Mouse (Mus musculus) embryonic facial prominence, embryonic 11.5 days (tissue): ENCODE measurements around the gene Fbxo17. TPM values are rescaled to one million over a fixed set of nuclear protein-coding genes. Genes with fewer than 3 reads are reported as not detected.

Experiments used
- ATAC-seq: fragments of 200-750 bp; cut with Nextera tagmentation; replicated peaks from 2 replicates; pipeline ENCODE4 v1.8.0; 2017; ENCODE audit warnings: low read depth; ENCODE audit not compliant: insufficient number of reproducible peaks, low FRiP score, low TSS enrichment
- DNase-seq: peaks from one replicate; pipeline ENCODE4 v3.0.0-alpha.2; 2015; ENCODE audit warnings: low spot score
- H3K27ac ChIP-seq: fragments of 300-500 bp; sonication (generic); replicated peaks from 2 replicates; pipeline ENCODE4 v1.5.1; 2014; ENCODE audit warnings: mild to moderate bottlenecking, low read depth, low read length, control low read depth
- H3K27me3 ChIP-seq: fragments of 300-500 bp; sonication (generic); 2 replicates; pipeline ENCODE4 v1.6.1; 2014; ENCODE audit warnings: mild to moderate bottlenecking, low read length, moderate library complexity, mixed read lengths; ENCODE audit not compliant: control insufficient read depth, insufficient read depth
- H3K36me3 ChIP-seq: fragments of 300-500 bp; sonication (generic); replicated peaks from 2 replicates; pipeline ENCODE4 v1.6.1; 2014; ENCODE audit warnings: low read depth, mild to moderate bottlenecking, low read length, moderate library complexity, mixed read lengths; ENCODE audit not compliant: control insufficient read depth, insufficient read depth
- H3K4me1 ChIP-seq: fragments of 300-500 bp; sonication (generic); 2 replicates; pipeline ENCODE4 v1.6.1; 2014; ENCODE audit warnings: low read length, mixed read lengths; ENCODE audit not compliant: control insufficient read depth, insufficient read depth
- H3K4me2 ChIP-seq: fragments of 300-500 bp; sonication (generic); 2 replicates; pipeline ENCODE4 v1.6.1; 2014; ENCODE audit warnings: low read depth, mild to moderate bottlenecking, control low read depth, low read length, moderate library complexity
- H3K4me3 ChIP-seq: fragments of 300-500 bp; sonication (generic); 2 replicates; pipeline ENCODE4 v1.5.1; 2014; ENCODE audit warnings: low read depth, low read length, control low read depth
- H3K9ac ChIP-seq: fragments of 300-500 bp; sonication (generic); replicated peaks from 2 replicates; pipeline ENCODE4 v1.6.1; 2014; ENCODE audit warnings: mild to moderate bottlenecking, control low read depth, low read length
- H3K9me3 ChIP-seq: fragments of 300-500 bp; sonication (generic); replicated peaks from 2 replicates; pipeline ENCODE4 v1.6.1; 2016; ENCODE audit warnings: mild to moderate bottlenecking, low read length, inconsistent platforms, mixed read lengths; ENCODE audit not compliant: control insufficient read depth
- WGBS: fragments of 180-500 bp; shearing (Covaris S2); extraction: QIAGEN DNeasy Blood & Tissue Kit; methylation state at CpG from one replicate; pipeline ENCODE4 v1.1.7; 2014; 5-methylcytosine and 5-hydroxymethylcytosine counted together
- polyA plus RNA-seq: library from polyadenylated mRNA; unstranded; fragments of >200 nt; fragmentation: Nextera tagmentation; extraction: Ambion mirVana; gene quantifications from 2 replicates; pipeline ENCODE4 v1.2.1, GENCODE M21; 2014

The Fbxo17 gene
- polyA plus RNA-seq, 1 experiment from 2014 or later, result 13.0 TPM

- no peak for ATAC-seq
- Histone ChIP-seq H3K4me3 (no peak overlapping the region), H3K9ac (no peak overlapping the region), H3K9me3 (no peaks in the 10 kb centered on the region), H3K4me1 (peaks cover 2% of the 10 kb centered on the region), H3K27ac (no peak overlapping the region), H3K27me3 (no peaks in the 10 kb centered on the region), H3K36me3 (no peaks in the 10 kb centered on the region), H3K4me2 (no peak overlapping the region)
- WGBS, result 64% methylated on average over 7 of the region's 7 CpGs
- no peak for DNase-seq
These were observed 25.5 kb upstream of the Fbxo17 start for GRCm38 (mm10) chr7:28691075-28691474.

GRCm38 (mm10) chr7:28692545-28693320 is 23.9 kb upstream of the Fbxo17 start, which contains the start of gene Fbxo27:
TSS of gene Fbxo27 (plus strand) at chr7:28692849.
- DNase-seq (peak; percentile 47), ATAC-seq (peak; percentile 50)
- H3K27ac ChIP-seq, result no peak within 1 kb of the TSS
- H3K4me1 ChIP-seq, result peaks cover 2% of the 10 kb centered on the region
- 24% methylated on average over 30 of the region's 30 CpGs for WGBS
- no peaks in the 10 kb centered on the region for H3K36me3 ChIP-seq
- no peaks in the 10 kb centered on the region for H3K27me3 ChIP-seq
- H3K4me2 ChIP-seq, result peak within 1 kb of the TSS; percentile 87
- H3K9me3 ChIP-seq, result no peaks in the 10 kb centered on the region
- peak within 1 kb of the TSS; percentile 44 for H3K4me3 ChIP-seq
- H3K9ac ChIP-seq, result peak within 1 kb of the TSS; percentile 52

- under 1% methylated on average over 38 of the region's 38 CpGs for WGBS
- peak overlapping the region; percentile 52 for H3K9ac ChIP-seq
These were observed 23.2 kb upstream of the Fbxo17 start for GRCm38 (mm10) chr7:28693321-28693966.

GRCm38 (mm10) chr7:28694423-28694822 is 22.2 kb upstream of the Fbxo17 start:
- peak overlapping the region; percentile 22; the same call in 1 of the 2 replicates for H3K4me2 ChIP-seq
- 0 out of 2 replicates have a peak overlapping the region, but pooled peaks have one; percentile 3 for H3K4me3 ChIP-seq
- H3K27ac ChIP-seq, result no peak overlapping the region
- H3K27me3 ChIP-seq, result no peaks in the 10 kb centered on the region
- DNase-seq (peak; percentile 79), ATAC-seq (no peak)
- no peaks in the 10 kb centered on the region for H3K9me3 ChIP-seq
- 4% methylated on average over 14 of the region's 14 CpGs for WGBS
- 0 out of 2 replicates have a peak overlapping the region, but pooled peaks have one; percentile 4 for H3K9ac ChIP-seq
- H3K36me3 ChIP-seq, result no peaks in the 10 kb centered on the region
- peaks cover 2% of the 10 kb centered on the region for H3K4me1 ChIP-seq

More at GRCm38 (mm10) chr7:28693321-28693966, 23.2 kb upstream of the Fbxo17 start:
- no peaks in the 10 kb centered on the region for H3K36me3 ChIP-seq
- H3K27ac ChIP-seq, result no peak overlapping the region
- peaks cover 2% of the 10 kb centered on the region for H3K4me1 ChIP-seq
- H3K4me2 ChIP-seq, result peak overlapping the region; percentile 87
- no peaks in the 10 kb centered on the region for H3K9me3 ChIP-seq
- ATAC-seq (peak; percentile 75), DNase-seq (peak; percentile 90)
- no peaks in the 10 kb centered on the region for H3K27me3 ChIP-seq
- peak overlapping the region; percentile 44 for H3K4me3 ChIP-seq

GRCm38 (mm10) chr7:28694966-28695511 is 21.6 kb upstream of the Fbxo17 start:
- no peaks in the 10 kb centered on the region for H3K9me3 ChIP-seq
- no peaks in the 10 kb centered on the region for H3K27me3 ChIP-seq
- peaks cover 2% of the 10 kb centered on the region for H3K4me1 ChIP-seq
- peak overlapping the region; percentile 22; the same call in 1 of the 2 replicates for H3K4me2 ChIP-seq
- no peak for DNase-seq
- ATAC-seq, result no peak
- 38% methylated on average over 8 of the region's 8 CpGs for WGBS
- H3K36me3 ChIP-seq, result no peaks in the 10 kb centered on the region
- 0 out of 2 replicates have a peak overlapping the region, but pooled peaks have one; percentile 4 for H3K9ac ChIP-seq
- H3K27ac ChIP-seq, result no peak overlapping the region
- H3K4me3 ChIP-seq, result no peak overlapping the region

GRCm38 (mm10) chr7:28697277-28697676 is 19.3 kb upstream of the Fbxo17 start:
- no peak overlapping the region for H3K4me2 ChIP-seq
- DNase-seq (no peak), ATAC-seq (no peak)
- H3K9ac ChIP-seq, result no peak overlapping the region
- no peak overlapping the region for H3K4me3 ChIP-seq
- WGBS, result 95% methylated on average over 11 of the region's 11 CpGs
- H3K9me3 ChIP-seq, result no peaks in the 10 kb centered on the region
- no peaks in the 10 kb centered on the region for H3K36me3 ChIP-seq
- H3K4me1 ChIP-seq, result peaks cover 2% of the 10 kb centered on the region
- no peaks in the 10 kb centered on the region for H3K27me3 ChIP-seq
- H3K27ac ChIP-seq, result no peak overlapping the region

GRCm38 (mm10) chr7:28700269-28700668 is 16.3 kb upstream of the Fbxo17 start:
- ATAC-seq (no peak), DNase-seq (no peak)
- Histone ChIP-seq H3K4me1 (no peaks in the 10 kb centered on the region), H3K4me2 (no peak overlapping the region), H3K27ac (no peak overlapping the region), H3K27me3 (no peaks in the 10 kb centered on the region), H3K9ac (no peak overlapping the region), H3K9me3 (no peaks in the 10 kb centered on the region), H3K4me3 (no peak overlapping the region), H3K36me3 (no peaks in the 10 kb centered on the region)
- WGBS, result 98% methylated on average over 4 of the region's 4 CpGs
